Mouse (Mus musculus) E14TG2a.4 (cell line): Measurements from ENCODE around the gene Shroom3.

Experiments
- CTCF ChIP-seq: conservative IDR thresholded peaks from 2 replicates; pipeline ENCODE4 v1.5.1; 2014; ENCODE audit warnings: low read length
- NANOG ChIP-seq: IDR thresholded peaks from 2 replicates; pipeline ENCODE4 v1.6.1; 2014; ENCODE audit warnings: borderline replicate concordance, low read length, mixed read lengths
- POU5F1 ChIP-seq: IDR thresholded peaks from 2 replicates; pipeline ENCODE4 v1.6.1; 2014; ENCODE audit warnings: low read length, borderline replicate concordance

DNA sequence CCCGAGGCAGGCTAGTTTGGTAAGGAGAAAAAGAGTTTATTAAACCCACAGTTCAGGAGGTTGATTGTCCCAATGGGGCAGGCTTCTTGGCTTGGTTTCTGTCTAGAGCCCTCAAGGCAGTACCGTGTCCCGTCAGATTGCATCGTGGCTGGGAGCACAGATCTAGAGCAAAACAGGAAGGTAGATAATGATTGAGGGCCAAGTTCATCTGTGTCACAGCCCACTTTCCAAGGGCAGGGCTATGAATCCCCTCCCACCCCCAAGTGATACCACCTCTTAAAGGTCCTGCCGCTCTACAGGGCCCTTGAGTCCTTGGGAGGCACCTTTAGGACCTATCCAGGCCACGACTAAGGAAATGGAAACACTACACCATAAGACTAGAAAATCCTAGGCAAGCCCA is 234.5 kb downstream of the Shroom3 start:
- TF ChIP-seq CTCF (no peak), NANOG (no peak), POU5F1 (no peak)
